Mouse (Mus musculus) lung, adult 2 months (tissue): ENCODE measurements around the gene Zmiz2.

Experiments
- CTCF ChIP-seq: fragments of 200-500 bp; IDR thresholded peaks from 2 replicates; pipeline ENCODE4 v1.5.1; 2011; ENCODE audit warnings: mild to moderate bottlenecking, low read length, control low read depth; ENCODE audit not compliant: insufficient read depth
- POLR2A ChIP-seq: fragments of 200-500 bp; IDR thresholded peaks from 2 replicates; pipeline ENCODE4 v1.6.1; 2011; ENCODE audit warnings: low read depth, mild to moderate bottlenecking, control low read depth, low read length, borderline replicate concordance; ENCODE audit errors: extremely low read depth

DNA sequence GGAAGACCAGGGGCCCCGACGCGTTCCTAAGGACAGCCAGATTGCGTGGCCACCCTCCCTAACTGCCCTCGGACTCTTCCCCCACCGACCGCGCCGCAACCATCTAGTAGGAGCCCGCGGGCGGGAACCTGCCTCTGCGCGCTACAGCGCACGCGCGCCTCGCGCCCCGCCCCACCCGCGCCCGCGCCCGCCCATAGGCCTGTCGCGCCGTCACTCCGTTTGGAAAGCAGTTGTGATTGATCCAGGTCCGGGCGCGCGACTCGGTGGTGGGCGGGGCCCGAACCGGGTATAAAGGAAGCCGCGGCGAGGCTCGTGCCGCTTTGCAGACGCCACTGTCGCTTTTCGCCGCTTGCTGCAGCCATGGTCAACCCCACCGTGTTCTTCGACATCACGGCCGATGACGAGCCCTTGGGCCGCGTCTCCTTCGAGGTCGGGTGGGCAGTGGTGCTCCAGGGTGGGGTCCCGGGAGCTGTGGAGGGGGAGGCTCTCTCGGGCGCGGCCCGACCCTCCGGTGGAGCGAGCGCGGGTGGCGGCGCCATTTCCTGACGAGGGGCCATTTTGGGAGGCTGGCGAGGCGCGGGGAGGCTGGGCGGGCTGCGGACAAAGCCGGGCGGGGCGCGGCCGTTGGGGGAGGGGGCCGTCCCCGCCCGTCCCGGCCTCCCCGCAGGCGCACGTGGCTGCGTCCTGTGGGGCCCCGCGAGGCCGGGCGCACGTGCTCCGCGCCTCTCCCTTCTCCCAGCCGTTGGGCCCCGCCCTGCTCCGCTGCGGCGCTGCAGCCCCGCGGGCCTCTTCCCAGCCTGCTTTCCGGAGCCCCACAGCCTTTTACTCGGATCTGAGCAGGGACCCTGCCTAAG, 26.9 kb downstream of the Zmiz2 start:
- TF ChIP-seq POLR2A, result peak; percentile 90
- TF ChIP-seq CTCF, result no peak
